Mouse (Mus musculus) liver, adult 2 months (tissue): ENCODE data around the gene Gm10912.
"Not testable (repeated sequence)": the region's sequence is repeated elsewhere in the genome, so short reads cannot be mapped to it uniquely, and the experiment has no call there.

Experiments used
- CTCF ChIP-seq: fragments of 200-500 bp; IDR thresholded peaks from 2 replicates; pipeline ENCODE4 v1.5.1; 2011; ENCODE audit warnings: low read depth, low read length, control low read depth
- POLR2A ChIP-seq: fragments of 200-500 bp; IDR thresholded peaks from 2 replicates; pipeline ENCODE4 v1.6.1; 2011; ENCODE audit warnings: low read length, control low read depth; ENCODE audit not compliant: insufficient read depth; ENCODE audit errors: extremely low read depth

GRCm38 (mm10) chr2:104081436-104082050, 15.9 kb downstream of the Gm10912 start:
- TF ChIP-seq POLR2A, CTCF: not testable (repeated sequence)
